Mouse (Mus musculus) CD4-positive helper T cell, adult 2 months (primary cell): ENCODE results near the gene Gm498.

Experiments used
- DNase-seq: peaks from one replicate; pipeline ENCODE4 v3.0.0-alpha.2; 2012; ENCODE audit warnings: low read depth, missing footprints, low spot score

Gm498 gene

GRCm38 (mm10) chr7:143892361-143892760 lies 25.7 kb downstream of the Gm498 start:
- no peak for DNase-seq

- DNase-seq: no peak
Observed at GRCm38 (mm10) chr7:143900667-143901066, 34.0 kb downstream of the Gm498 start.

- no peak for DNase-seq
Observed at GRCm38 (mm10) chr7:143905176-143905575, 38.5 kb downstream of the Gm498 start.

GRCm38 (mm10) chr7:143905606-143906005 lies 39.0 kb downstream of the Gm498 start:
- no peak for DNase-seq

GRCm38 (mm10) chr7:143913611-143914010 lies 47.0 kb downstream of the Gm498 start:
- no peak for DNase-seq

GRCm38 (mm10) chr7:143919031-143919679 lies 52.5 kb downstream of the Gm498 start:
- no peak for DNase-seq

GRCm38 (mm10) chr7:143929899-143930298 lies 63.3 kb downstream of the Gm498 start:
- no peak for DNase-seq

GRCm38 (mm10) chr7:143938647-143939046 lies 72.0 kb downstream of the Gm498 start:
- no peak for DNase-seq

- no peak for DNase-seq
Observed at GRCm38 (mm10) chr7:143939476-143939875, 72.8 kb downstream of the Gm498 start.

GRCm38 (mm10) chr7:143942941-143943691 lies 76.5 kb downstream of the Gm498 start:
- no peak for DNase-seq

GRCm38 (mm10) chr7:143944421-143944980 lies 77.9 kb downstream of the Gm498 start:
- no peak for DNase-seq
